Mouse (Mus musculus): ENCODE measurements around the gene G6pc3. TPM values are rescaled to one million over a fixed set of nuclear protein-coding genes. Genes with fewer than 3 reads are reported as not detected.

The G6pc3 gene
- polyA plus RNA-seq, 1 experiment from 2014 or later, result 23.7 TPM

DNA sequence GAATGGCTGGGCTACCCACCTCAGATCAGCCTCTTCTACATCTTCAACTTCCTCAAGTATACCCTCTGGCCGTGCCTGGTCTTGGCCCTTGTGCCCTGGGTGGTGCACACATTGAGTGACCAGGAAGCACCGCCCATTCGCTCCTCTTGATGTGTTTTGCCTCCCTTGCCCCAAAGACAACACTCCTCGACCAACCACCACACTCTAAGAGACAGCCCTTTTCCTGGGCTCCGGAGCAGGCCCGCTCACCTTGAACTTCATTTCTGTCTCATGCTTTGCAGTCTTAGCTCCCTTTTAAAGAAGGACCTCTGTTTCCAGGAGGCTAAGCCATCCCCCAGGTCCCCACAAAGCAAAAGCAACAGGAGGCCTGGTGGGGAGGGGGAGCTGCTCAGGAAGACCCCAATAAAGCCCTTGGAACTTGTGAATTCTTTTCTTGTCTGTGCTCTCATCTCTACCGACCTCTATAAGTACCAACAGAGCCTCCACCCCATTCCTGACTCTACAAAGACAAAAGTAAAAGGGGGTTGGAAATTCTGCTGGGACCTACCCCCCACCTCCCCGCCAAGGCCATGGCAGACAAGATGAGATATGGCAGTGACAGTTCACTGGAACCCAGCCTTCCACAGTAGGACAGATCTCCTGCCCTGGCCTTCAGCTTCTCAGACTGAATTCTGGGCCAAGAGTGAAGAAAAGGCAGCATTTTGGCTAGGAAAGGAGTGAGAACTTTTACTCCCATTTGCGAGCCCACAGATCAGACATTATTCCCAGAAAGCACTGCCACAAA is 4.4 kb downstream of the G6pc3 start:
- H3K9ac ChIP-seq (replicated peaks), result no peak overlapping the region
- ATAC-seq (replicated peaks), result no peak
- H3K27ac ChIP-seq (replicated peaks), result no peak overlapping the region
- H3K4me2 ChIP-seq (replicated peaks), result no peak overlapping the region
- H3K36me3 ChIP-seq, result peaks cover 46% of the 10 kb centered on the region
- peaks cover 18% of the 10 kb centered on the region for H3K4me1 ChIP-seq
- no peak overlapping the region for H3K4me3 ChIP-seq
- 84% methylated on average over 9 of the region's 9 CpGs for WGBS
- H3K27me3 ChIP-seq, result no peaks in the 10 kb centered on the region
- H3K9me3 ChIP-seq, result no peaks in the 10 kb centered on the region

DNA sequence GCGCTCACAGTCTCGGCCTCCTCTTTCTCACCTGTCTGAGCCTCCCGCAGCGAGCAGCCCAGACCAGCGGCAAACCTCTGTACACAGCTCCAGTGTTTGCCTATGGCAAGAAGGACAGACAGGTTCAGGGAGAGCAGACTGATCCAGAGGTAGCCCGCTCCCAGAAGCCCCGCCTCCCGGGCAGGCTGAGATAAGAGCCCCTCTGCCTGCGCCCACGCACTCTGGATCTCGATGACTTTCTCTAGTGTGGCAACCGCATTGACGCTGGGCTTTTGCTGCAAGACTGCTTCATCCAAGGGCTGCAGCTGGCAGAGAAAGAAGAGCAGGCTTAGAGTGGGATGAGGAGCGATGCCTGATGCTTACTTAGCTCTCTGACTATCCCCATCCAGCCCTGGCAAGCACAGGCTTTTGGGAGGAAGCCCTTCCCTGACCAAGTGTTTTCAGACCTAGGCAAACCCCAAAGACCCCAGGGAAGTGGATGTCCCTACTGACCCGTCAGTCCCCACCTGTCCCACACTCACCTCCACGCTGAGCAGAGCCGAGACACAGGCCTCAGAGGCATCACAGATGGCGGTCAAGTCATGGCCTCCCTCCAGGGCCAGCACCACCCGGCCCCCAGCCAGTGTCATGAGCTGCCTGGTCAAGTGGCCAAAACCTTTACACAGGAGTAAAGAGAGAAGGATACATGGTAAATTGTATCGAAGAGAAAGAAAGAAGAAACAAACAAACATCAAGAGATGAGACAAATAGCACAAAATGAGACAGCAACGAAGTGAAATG is 6.8 kb downstream of the G6pc3 start:
- peaks cover 67% of the 10 kb centered on the region for H3K36me3 ChIP-seq
- ATAC-seq (replicated peaks), result no peak
- H3K27me3 ChIP-seq, result no peaks in the 10 kb centered on the region
- H3K4me1 ChIP-seq, result no peaks in the 10 kb centered on the region
- no peak overlapping the region for H3K27ac ChIP-seq (replicated peaks)
- no peak overlapping the region for H3K4me3 ChIP-seq
- no peak overlapping the region for H3K9ac ChIP-seq (replicated peaks)
- 90% methylated on average over 21 of the region's 21 CpGs for WGBS
- H3K9me3 ChIP-seq, result no peaks in the 10 kb centered on the region
- H3K4me2 ChIP-seq (replicated peaks), result no peak overlapping the region

DNA sequence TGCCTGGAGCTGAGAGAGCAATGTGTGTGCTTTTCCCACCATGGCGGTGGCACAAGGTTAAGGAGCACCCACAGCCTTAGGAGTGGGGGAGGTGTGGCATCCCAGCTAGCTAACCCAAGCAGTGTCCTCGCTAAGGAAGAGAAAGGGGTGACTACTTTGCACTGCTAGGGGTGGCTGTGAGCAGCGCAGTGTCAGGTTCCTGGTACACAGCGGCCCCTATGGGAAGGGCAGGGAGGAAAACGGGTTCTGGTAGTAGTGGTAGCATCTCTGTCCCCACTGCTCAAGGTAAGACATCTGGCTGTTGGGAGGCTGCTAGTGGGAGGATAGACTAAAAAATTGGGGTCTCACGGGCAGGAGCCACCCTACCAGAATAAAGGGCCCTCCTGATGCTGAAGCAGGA is 8.8 kb downstream of the G6pc3 start:
- Histone ChIP-seq H3K36me3 (peaks cover 86% of the 10 kb centered on the region), H3K27ac (replicated peaks) (no peak overlapping the region), H3K9me3 (no peaks in the 10 kb centered on the region), H3K4me1 (no peaks in the 10 kb centered on the region), H3K27me3 (no peaks in the 10 kb centered on the region), H3K4me3 (no peak overlapping the region), H3K9ac (replicated peaks) (no peak overlapping the region), H3K4me2 (replicated peaks) (no peak overlapping the region)
- WGBS, result 66% methylated on average over 6 of the region's 6 CpGs
- ATAC-seq (replicated peaks), result no peak

DNA sequence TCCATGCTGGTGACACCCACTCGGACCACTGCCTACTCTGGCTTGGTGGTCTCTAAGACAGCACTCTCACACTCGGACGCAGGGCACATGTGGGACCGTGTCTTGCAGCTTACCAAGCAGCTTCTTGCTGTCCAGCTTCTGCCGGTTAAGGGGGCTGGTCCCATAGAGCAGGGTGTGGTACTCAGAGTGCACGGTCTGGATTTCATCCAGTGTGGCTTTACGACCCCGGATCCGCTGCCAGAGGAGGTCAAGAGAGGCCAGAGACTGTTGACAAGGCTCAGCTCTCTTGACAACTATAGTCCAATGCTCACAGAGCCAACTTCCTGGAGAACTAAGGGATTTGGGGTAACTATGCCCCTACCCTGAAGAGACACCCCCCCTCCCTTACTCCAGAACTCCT is 10.4 kb downstream of the G6pc3 start:
- no peak overlapping the region for H3K4me3 ChIP-seq
- ATAC-seq (replicated peaks), result no peak

DNA sequence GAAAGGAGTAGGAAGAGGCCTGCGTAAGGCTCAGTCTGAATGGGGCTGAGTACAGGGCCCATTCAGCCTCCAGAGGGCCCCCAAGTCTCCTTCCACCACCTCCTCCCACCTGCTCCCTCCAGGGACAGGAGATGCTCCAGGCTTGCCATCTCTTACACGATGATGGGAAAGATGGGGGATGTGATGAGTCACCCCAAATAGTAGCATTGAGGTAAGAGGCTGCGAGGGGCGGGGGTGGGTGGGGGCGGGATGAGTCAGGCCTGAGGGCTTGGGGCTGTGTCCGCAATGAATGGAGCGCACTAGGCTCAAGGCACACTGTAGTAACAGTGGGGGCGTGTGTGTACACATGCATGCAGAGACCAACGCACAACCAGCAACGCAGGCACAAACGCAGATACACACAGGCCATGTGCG is 12.0 kb downstream of the G6pc3 start:
- 77% methylated on average over 12 of the region's 12 CpGs for WGBS
- ATAC-seq (replicated peaks), result no peak
- H3K9me3 ChIP-seq, result no peaks in the 10 kb centered on the region
- no peak overlapping the region for H3K27ac ChIP-seq (replicated peaks)
- no peaks in the 10 kb centered on the region for H3K27me3 ChIP-seq
- no peak overlapping the region for H3K9ac ChIP-seq (replicated peaks)
- peaks cover 92% of the 10 kb centered on the region for H3K36me3 ChIP-seq
- peaks cover 2% of the 10 kb centered on the region; the same call in 1 of the 2 replicates for H3K4me1 ChIP-seq
- no peak overlapping the region for H3K4me2 ChIP-seq (replicated peaks)
- no peak overlapping the region for H3K4me3 ChIP-seq

More for the DNA sequence above, 10.4 kb downstream of the G6pc3 start:
- Histone ChIP-seq H3K9me3 (no peaks in the 10 kb centered on the region), H3K4me2 (replicated peaks) (no peak overlapping the region), H3K36me3 (peaks cover 95% of the 10 kb centered on the region), H3K9ac (replicated peaks) (no peak overlapping the region), H3K4me1 (no peaks in the 10 kb centered on the region), H3K27me3 (no peaks in the 10 kb centered on the region), H3K27ac (replicated peaks) (no peak overlapping the region)
- WGBS, result 89% methylated on average over 9 of the region's 9 CpGs

DNA sequence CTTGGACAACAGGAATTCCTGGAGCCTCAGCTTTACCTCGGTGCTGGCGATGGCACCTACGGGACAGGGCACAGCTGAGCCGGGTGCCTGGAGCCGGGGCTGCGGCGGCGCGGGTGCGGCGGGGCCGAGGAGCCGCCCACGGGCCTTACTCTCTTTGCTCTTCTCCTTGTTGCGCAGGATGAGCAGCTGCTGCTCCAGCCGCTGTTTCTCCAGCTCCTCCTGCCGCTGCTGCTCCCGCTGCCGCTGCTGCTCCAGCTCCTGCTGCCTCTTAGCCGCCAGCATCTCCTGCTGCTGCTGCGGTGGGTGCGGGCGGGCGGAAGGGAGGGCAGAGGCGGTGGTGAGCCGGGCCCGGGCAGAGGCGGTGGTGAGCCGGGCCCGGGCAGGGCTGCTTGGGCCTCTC is 17.1 kb downstream of the G6pc3 start:
- H3K36me3 ChIP-seq, result peaks cover 49% of the 10 kb centered on the region
- no peak overlapping the region for H3K4me3 ChIP-seq
- peak overlapping the region; percentile 73 for H3K27ac ChIP-seq (replicated peaks)
- no peak overlapping the region for H3K9ac ChIP-seq (replicated peaks)
- no peaks in the 10 kb centered on the region for H3K27me3 ChIP-seq
- H3K4me1 ChIP-seq, result peaks cover 44% of the 10 kb centered on the region
- H3K4me2 ChIP-seq (replicated peaks), result no peak overlapping the region
- no peak for ATAC-seq (replicated peaks)
- no peaks in the 10 kb centered on the region for H3K9me3 ChIP-seq
- WGBS, result 57% methylated on average over 30 of the region's 30 CpGs

DNA sequence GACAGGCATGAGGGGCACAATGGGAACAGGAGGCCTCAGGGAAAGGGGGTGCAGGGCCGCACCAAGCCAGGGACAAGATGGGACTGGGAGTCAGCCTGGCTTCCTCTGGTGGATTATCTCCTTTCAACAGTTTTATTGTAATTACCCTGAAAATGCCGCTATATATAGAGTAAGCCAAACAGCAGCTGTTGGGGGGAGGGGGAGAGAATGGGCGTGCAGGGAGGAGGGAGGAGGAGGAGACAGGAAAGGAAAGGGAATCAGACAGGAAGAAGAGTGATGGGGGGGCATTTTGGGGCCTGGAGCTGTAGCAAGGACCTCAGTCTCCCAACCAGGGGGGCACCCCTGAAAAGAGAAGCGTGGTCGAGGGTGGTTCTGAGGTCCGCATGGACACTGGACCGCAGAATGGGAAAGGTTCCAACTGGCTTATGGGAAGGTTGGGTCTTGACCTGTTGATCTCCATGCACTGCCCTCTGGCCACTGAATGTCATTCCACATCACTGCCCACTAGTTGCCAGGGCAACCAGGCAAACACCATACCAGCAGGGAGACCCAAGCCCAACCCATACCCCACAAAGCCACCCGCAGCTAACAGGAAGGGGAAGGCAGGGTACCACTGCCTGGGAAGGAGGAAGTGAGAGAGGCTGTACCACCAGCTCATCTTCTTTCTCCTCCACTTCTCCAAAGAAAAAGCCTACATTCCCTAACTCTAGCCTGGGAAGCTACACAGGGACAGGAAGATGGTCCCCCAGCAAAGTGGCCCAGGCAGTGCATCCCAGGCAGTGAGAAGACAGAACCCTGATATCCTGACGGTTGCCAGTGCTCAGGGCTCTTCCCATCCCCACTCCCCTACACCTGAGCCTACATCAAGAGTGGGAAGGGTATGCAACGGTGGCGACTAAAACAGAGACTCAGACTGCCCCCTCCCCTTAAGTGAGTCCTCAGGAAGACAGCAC is 18.7 kb downstream of the G6pc3 start:
- Histone ChIP-seq H3K4me1 (peaks cover 55% of the 10 kb centered on the region), H3K27me3 (no peaks in the 10 kb centered on the region), H3K4me3 (no peak overlapping the region), H3K27ac (replicated peaks) (peak overlapping the region; percentile 73), H3K4me2 (replicated peaks) (0 out of 2 replicates have a peak overlapping the region, but pooled peaks have one; percentile 0), H3K9ac (replicated peaks) (0 out of 2 replicates have a peak overlapping the region, but pooled peaks have one; percentile 4), H3K9me3 (no peaks in the 10 kb centered on the region), H3K36me3 (peaks cover 34% of the 10 kb centered on the region)
- ATAC-seq (replicated peaks), result peak; percentile 70
- 42% methylated on average over 11 of the region's 11 CpGs for WGBS

DNA sequence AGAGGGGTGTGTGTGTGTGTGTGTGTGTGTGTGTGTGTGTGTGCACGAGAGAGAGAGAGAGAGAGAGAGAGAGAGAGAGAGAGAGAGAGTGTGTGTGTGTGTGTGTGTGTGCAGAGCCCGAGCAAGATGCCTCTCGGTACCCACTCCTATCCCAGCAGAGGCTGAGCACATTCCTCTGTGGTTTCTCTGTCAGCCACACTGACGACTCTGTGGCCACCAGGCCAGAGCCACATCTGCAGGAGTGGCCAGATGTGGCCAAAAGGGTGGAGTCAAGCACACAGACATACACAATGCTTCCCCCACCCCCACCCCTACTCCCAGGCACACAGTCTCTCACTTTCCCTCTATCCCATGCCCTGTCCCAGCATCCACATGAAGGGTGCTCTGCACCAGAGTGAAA is 19.4 kb downstream of the G6pc3 start:
- Histone ChIP-seq H3K4me1 (peaks cover 59% of the 10 kb centered on the region), H3K4me3 (no peak overlapping the region), H3K36me3 (peaks cover 29% of the 10 kb centered on the region), H3K27ac (replicated peaks) (peak overlapping the region; percentile 73; the same call in 1 of the 2 replicates), H3K27me3 (no peaks in the 10 kb centered on the region), H3K4me2 (replicated peaks) (no peak overlapping the region), H3K9ac (replicated peaks) (no peak overlapping the region), H3K9me3 (no peaks in the 10 kb centered on the region)
- no peak for ATAC-seq (replicated peaks)
- WGBS, result 41% methylated on average over 3 of the region's 4 CpGs

DNA sequence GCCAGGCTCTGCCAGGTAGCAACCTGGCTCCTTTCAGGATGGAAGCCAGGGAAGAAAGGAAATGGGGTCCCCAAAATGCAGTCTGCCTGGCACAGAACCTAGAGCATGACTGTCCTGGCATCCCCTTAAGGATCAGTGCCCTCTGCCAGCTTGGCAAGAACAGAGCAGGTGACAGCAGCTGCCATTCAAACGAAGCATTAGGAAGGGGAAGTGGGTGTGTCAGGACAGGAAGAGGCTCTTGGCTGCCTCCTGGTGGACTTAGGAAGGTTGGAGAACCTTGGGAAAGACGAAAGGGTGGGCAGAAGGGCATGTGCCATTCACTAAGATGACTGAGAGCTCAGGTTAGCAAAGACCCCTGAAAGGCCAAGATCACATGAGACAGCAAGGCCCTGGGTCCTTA is 20.3 kb downstream of the G6pc3 start:
- H3K27ac ChIP-seq (replicated peaks), result peak overlapping the region; percentile 49

DNA sequence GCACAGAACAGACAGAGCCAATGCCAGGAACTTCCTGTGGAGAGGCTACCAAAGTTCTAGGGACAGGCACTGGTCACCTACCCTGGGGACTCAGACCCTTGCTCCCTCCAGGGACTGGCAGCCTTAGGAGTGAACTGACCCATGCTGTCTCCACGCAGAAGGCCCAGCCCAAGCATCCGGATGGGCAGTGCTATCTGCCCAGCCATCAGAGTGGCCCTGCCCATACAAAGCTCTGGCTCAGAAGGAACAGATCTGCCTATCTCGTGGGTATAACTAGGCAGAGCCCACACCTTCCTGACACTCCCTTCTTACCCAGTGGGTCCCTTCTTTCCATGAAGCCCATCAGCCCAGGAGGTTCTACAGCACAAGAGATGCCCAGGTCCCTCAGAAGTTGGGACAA is 20.8 kb downstream of the G6pc3 start:
- H3K4me2 ChIP-seq (replicated peaks), result no peak overlapping the region
- H3K27ac ChIP-seq (replicated peaks), result no peak overlapping the region
- H3K9ac ChIP-seq (replicated peaks), result no peak overlapping the region
- H3K9me3 ChIP-seq, result no peaks in the 10 kb centered on the region
- H3K4me3 ChIP-seq, result no peak overlapping the region
- no peak for ATAC-seq (replicated peaks)
- peaks cover 16% of the 10 kb centered on the region for H3K36me3 ChIP-seq
- H3K27me3 ChIP-seq, result no peaks in the 10 kb centered on the region
- H3K4me1 ChIP-seq, result peaks cover 72% of the 10 kb centered on the region
- 73% methylated on average over 3 of the region's 3 CpGs for WGBS

More for the DNA sequence above, 20.3 kb downstream of the G6pc3 start:
- Histone ChIP-seq H3K4me2 (replicated peaks) (no peak overlapping the region), H3K9ac (replicated peaks) (no peak overlapping the region), H3K36me3 (peaks cover 20% of the 10 kb centered on the region), H3K27me3 (no peaks in the 10 kb centered on the region), H3K4me1 (peaks cover 68% of the 10 kb centered on the region), H3K4me3 (no peak overlapping the region), H3K9me3 (no peaks in the 10 kb centered on the region)
- no peak for ATAC-seq (replicated peaks)
- 18% methylated on average over 2 of the region's 2 CpGs for WGBS

DNA sequence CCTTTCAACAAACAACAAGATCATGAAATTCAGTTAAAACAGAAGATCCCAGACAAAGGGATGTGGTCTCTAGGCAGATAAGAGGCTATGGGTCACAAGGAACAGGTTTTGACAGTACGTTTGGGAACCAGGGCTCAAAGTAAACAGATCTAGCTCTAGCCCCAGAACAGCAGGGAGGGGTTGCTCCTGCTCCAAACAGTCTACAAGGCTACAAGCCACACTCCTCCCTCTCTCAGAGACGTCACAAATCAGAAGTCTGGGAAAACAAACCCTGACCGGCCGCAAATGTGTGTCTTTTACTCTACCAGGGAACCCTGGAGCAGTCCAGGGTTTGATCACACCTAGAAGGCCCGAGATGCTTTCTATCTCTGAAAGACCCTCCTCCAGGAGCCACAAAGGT is 21.6 kb downstream of the G6pc3 start:
- H3K4me1 ChIP-seq, result peaks cover 80% of the 10 kb centered on the region
- no peak overlapping the region for H3K27ac ChIP-seq (replicated peaks)
- H3K4me3 ChIP-seq, result no peak overlapping the region
- no peak overlapping the region for H3K9ac ChIP-seq (replicated peaks)
- no peak for ATAC-seq (replicated peaks)
- H3K27me3 ChIP-seq, result no peaks in the 10 kb centered on the region
- 79% methylated on average over 5 of the region's 5 CpGs for WGBS
- no peaks in the 10 kb centered on the region for H3K9me3 ChIP-seq
- no peak overlapping the region for H3K4me2 ChIP-seq (replicated peaks)
- H3K36me3 ChIP-seq, result peaks cover 10% of the 10 kb centered on the region

All from forebrain, embryonic 15.5 days (tissue).